Mouse (Mus musculus): ENCODE measurements around the gene Adgrd1. TPM values are rescaled to one million over a fixed set of nuclear protein-coding genes. Genes with fewer than 3 reads are reported as not detected.

Adgrd1 gene
- total and polyA plus RNA-seq, 3 experiments = 0.04 to 0.07 TPM; not detected in 1

GRCm38 (mm10) chr5:129165595-129165994 lies 69.0 kb downstream of the Adgrd1 start:
- Histone ChIP-seq H3K79me2 (replicated peaks; ENCODE audit: control insufficient read depth, extremely low read depth, insufficient read depth, poor library complexity, severe bottlenecking) (no peaks in the 10 kb centered on the region), H3K36me3 (replicated peaks in 1 of 2; ENCODE audit: control insufficient read depth in 1 of 2, insufficient read depth in 1 of 2, low read length in 1 of 2) (no peaks in the 10 kb centered on the region), H3K4me2 (ENCODE audit: insufficient read depth, low read depth, poor library complexity, severe bottlenecking) (no peak overlapping the region), H3K9ac (ENCODE audit: insufficient read depth, low read depth) (no peak overlapping the region), H3K27me3 (replicated peaks) (peaks cover 3% of the 10 kb centered on the region), H3K27ac (ENCODE audit: insufficient read depth, low read depth) (no peak overlapping the region), H3K4me1 (ENCODE audit: control insufficient read depth in 1 of 2, insufficient read depth in 2 of 2) (no peaks in the 10 kb centered on the region), H3K9me3 (replicated peaks; ENCODE audit: low read length) (peaks cover 31% of the 10 kb centered on the region), H3K4me3 (replicated peaks in 1 of 3; ENCODE audit: low read depth in 2 of 3, low read length in 2 of 3, poor library complexity in 1 of 3) (no peak overlapping the region)
- TF ChIP-seq PAX5 (IDR thresholded peaks at IDR 0.05; ENCODE audit: low read length) = no peak
- TF ChIP-seq SIN3A (IDR thresholded peaks at IDR 0.05; ENCODE audit: low read length) = no peak
- TF ChIP-seq ZNF384 (IDR thresholded peaks at IDR 0.05; ENCODE audit: low read depth, low read length) = no peak
- TF ChIP-seq BHLHE40 (IDR thresholded peaks at IDR 0.05; ENCODE audit: low read depth, low read length) = no peak
- no peak for TF ChIP-seq USF2 (conservative IDR thresholded peaks at IDR 0.05; ENCODE audit: low read depth, low read length)
- TF ChIP-seq CTCF (conservative IDR thresholded peaks at IDR 0.05 in 1 of 2, IDR thresholded peaks at IDR 0.05 in 1 of 2; ENCODE audit: low read depth in 2 of 2, low read length in 2 of 2) = no peak
- TF ChIP-seq ETS1 (conservative IDR thresholded peaks at IDR 0.05; ENCODE audit: low read depth, low read length) = no peak
- TF ChIP-seq MEF2A (IDR thresholded peaks at IDR 0.05; ENCODE audit: borderline replicate concordance, low read depth, low read length) = no peak
- TF ChIP-seq GABPA (IDR thresholded peaks at IDR 0.05; ENCODE audit: insufficient replicate concordance, low read depth, low read length) = no peak
- no peak for TF ChIP-seq ZMIZ1 (IDR thresholded peaks at IDR 0.05; ENCODE audit: low read depth, low read length)
- TF ChIP-seq RCOR1 (conservative IDR thresholded peaks at IDR 0.05; ENCODE audit: low read depth, low read length) = no peak
- TF ChIP-seq MXI1 (IDR thresholded peaks at IDR 0.05; ENCODE audit: low read depth, low read length) = no peak
- TF ChIP-seq JUN (IDR thresholded peaks at IDR 0.05; ENCODE audit: insufficient read depth, low read depth, low read length) = no peak
- dilution Hi-C loops (cut with MboI; ENCODE audit: extremely low pct_ligation_motif_present, extremely low pct_unique_long_range_greater_than_20kb, low sequenced_read_pairs) (no loop called here), in situ Hi-C loops (cut with MboI; ENCODE audit: low pct_ligation_motif_present, low pct_unique_long_range_greater_than_20kb, low sequenced_read_pairs) (no loop called here)
- DNase-seq (ENCODE audit: extremely low read depth) = no peak

GRCm38 (mm10) chr5:129169090-129169489 lies 72.5 kb downstream of the Adgrd1 start:
- dilution Hi-C loops (cut with MboI; ENCODE audit: extremely low pct_ligation_motif_present, extremely low pct_unique_long_range_greater_than_20kb, low sequenced_read_pairs) = no loop called here
- H3K27me3 ChIP-seq (replicated peaks) = peaks cover 5% of the 10 kb centered on the region
- no peaks in the 10 kb centered on the region for H3K4me1 ChIP-seq (ENCODE audit: control insufficient read depth in 1 of 2, insufficient read depth in 2 of 2)
- peaks cover 23% of the 10 kb centered on the region for H3K9me3 ChIP-seq (replicated peaks; ENCODE audit: low read length)
- no peak overlapping the region for H3K9ac ChIP-seq (ENCODE audit: insufficient read depth, low read depth)
- no peak overlapping the region for H3K27ac ChIP-seq (ENCODE audit: insufficient read depth, low read depth)
- in situ Hi-C loops (cut with MboI; ENCODE audit: low pct_ligation_motif_present, low pct_unique_long_range_greater_than_20kb, low sequenced_read_pairs) = no loop called here
- no peaks in the 10 kb centered on the region for H3K36me3 ChIP-seq (replicated peaks in 1 of 2; ENCODE audit: control insufficient read depth in 1 of 2, insufficient read depth in 1 of 2, low read length in 1 of 2)
- TF ChIP-seq CHD2 (IDR thresholded peaks at IDR 0.05; ENCODE audit: low read length) (no peak), RCOR1 (conservative IDR thresholded peaks at IDR 0.05; ENCODE audit: low read depth, low read length) (no peak), MAFK (IDR thresholded peaks at IDR 0.05; ENCODE audit: insufficient replicate concordance, low read length) (no peak), E2F4 (IDR thresholded peaks at IDR 0.05; ENCODE audit: insufficient replicate concordance, low read depth, low read length) (no peak), POLR2A (IDR thresholded peaks at IDR 0.05; ENCODE audit: low read depth, low read length) (no peak), BHLHE40 (IDR thresholded peaks at IDR 0.05; ENCODE audit: low read depth, low read length) (no peak), NRF1 (IDR thresholded peaks at IDR 0.05; ENCODE audit: low read depth, low read length) (no peak), POLR2AphosphoS2 (IDR thresholded peaks at IDR 0.05; ENCODE audit: low read depth, low read length) (no peak), MYC (IDR thresholded peaks at IDR 0.05; ENCODE audit: low read depth, low read length) (no peak), CHD1 (IDR thresholded peaks at IDR 0.05; ENCODE audit: low read depth, low read length) (no peak), ZC3H11A (IDR thresholded peaks at IDR 0.05; ENCODE audit: low read depth, low read length) (no peak), TCF12 (IDR thresholded peaks at IDR 0.05; ENCODE audit: low read depth, low read length) (no peak), ZNF384 (IDR thresholded peaks at IDR 0.05; ENCODE audit: low read depth, low read length) (no peak), CTCF (conservative IDR thresholded peaks at IDR 0.05 in 1 of 2, IDR thresholded peaks at IDR 0.05 in 1 of 2; ENCODE audit: low read depth in 2 of 2, low read length in 2 of 2) (no peak), GABPA (IDR thresholded peaks at IDR 0.05; ENCODE audit: insufficient replicate concordance, low read depth, low read length) (no peak), JUND (conservative IDR thresholded peaks at IDR 0.05; ENCODE audit: low read depth, low read length) (no peak), ZKSCAN1 (IDR thresholded peaks at IDR 0.05; ENCODE audit: borderline replicate concordance, low read depth, low read length) (no peak), NELFE (IDR thresholded peaks at IDR 0.05; ENCODE audit: low read depth, low read length) (no peak), JUN (IDR thresholded peaks at IDR 0.05; ENCODE audit: insufficient read depth, low read depth, low read length) (no peak), ZMIZ1 (IDR thresholded peaks at IDR 0.05; ENCODE audit: low read depth, low read length) (no peak)
- no peaks in the 10 kb centered on the region for H3K79me2 ChIP-seq (replicated peaks; ENCODE audit: control insufficient read depth, extremely low read depth, insufficient read depth, poor library complexity, severe bottlenecking)
- no peak for DNase-seq (ENCODE audit: extremely low read depth)
- H3K4me2 ChIP-seq (ENCODE audit: insufficient read depth, low read depth, poor library complexity, severe bottlenecking) = no peak overlapping the region
- no peak overlapping the region for H3K4me3 ChIP-seq (replicated peaks in 1 of 3; ENCODE audit: low read depth in 2 of 3, low read length in 2 of 3, poor library complexity in 1 of 3)
